Mouse (Mus musculus) macrophage (primary cell): ENCODE measurements around the gene Lrp10. TPM values are rescaled to one million over a fixed set of nuclear protein-coding genes. Genes with fewer than 3 reads are reported as not detected.

Source experiments
- H3K27ac ChIP-seq: fragments of 350-480 bp; formaldehyde crosslinking; 2 replicates; pipeline ENCODE4 v1.9.0; 2021
- H3K36me3 ChIP-seq: fragments of 350-480 bp; formaldehyde crosslinking; 2 replicates; pipeline ENCODE4 v1.9.0; 2021; ENCODE audit errors: inconsistent target
- H3K4me3 ChIP-seq: fragments of 350-480 bp; formaldehyde crosslinking; 2 replicates; pipeline ENCODE4 v1.9.0; 2021; ENCODE audit errors: inconsistent target
- H3K79me2 ChIP-seq: fragments of 350-480 bp; formaldehyde crosslinking; 2 replicates; pipeline ENCODE4 v1.9.0; 2021; ENCODE audit errors: inconsistent target
- WGBS: methylation state at CpG from one replicate; pipeline ENCODE4 v1.1.7; 2026; ENCODE audit warnings: inconsistent platforms; ENCODE audit not compliant: missing documents; 5-methylcytosine and 5-hydroxymethylcytosine counted together
- polyA plus RNA-seq: library from polyadenylated mRNA; stranded (reverse); fragments of 250-400 nt; gene quantifications from 3 replicates; pipeline ENCODE4 v1.2.4, GENCODE M21; 2018; ENCODE audit warnings: inconsistent platforms

Lrp10 gene
- polyA plus RNA-seq, 1 experiment from 2014 or later = 48.6 TPM

- H3K4me3 ChIP-seq = no peak overlapping the region
- H3K79me2 ChIP-seq = no peaks in the 10 kb centered on the region; the same call in 1 of the 2 replicates
- no peak overlapping the region for H3K27ac ChIP-seq
- H3K36me3 ChIP-seq = peaks cover 6% of the 10 kb centered on the region; the same call in 1 of the 2 replicates
- 89% methylated on average over 7 of the region's 7 CpGs for WGBS
Measured at GRCm38 (mm10) chr14:54429332-54430093, 34.4 kb upstream of the Lrp10 start.

- 83% methylated on average over 18 of the region's 18 CpGs for WGBS
- Histone ChIP-seq H3K4me3 (no peak overlapping the region), H3K79me2 (no peaks in the 10 kb centered on the region; the same call in 1 of the 2 replicates), H3K36me3 (peaks cover 6% of the 10 kb centered on the region; the same call in 1 of the 2 replicates), H3K27ac (no peak overlapping the region)
Measured at GRCm38 (mm10) chr14:54430406-54431145, 33.4 kb upstream of the Lrp10 start.

- Histone ChIP-seq H3K4me3 (no peak within 1 kb of the TSS), H3K36me3 (peaks cover 6% of the 10 kb centered on the region; the same call in 1 of the 2 replicates), H3K27ac (no peak within 1 kb of the TSS), H3K79me2 (no peaks in the 10 kb centered on the region; the same call in 1 of the 2 replicates)
- WGBS = 12% methylated on average over 49 of the region's 49 CpGs
Measured at GRCm38 (mm10) chr14:54431334-54432077, 32.4 kb upstream of the Lrp10 start, which contains the start of gene Mmp14. Gene Mmp14 (plus strand): TSS chr14:54431612.

- Histone ChIP-seq H3K4me3 (no peak overlapping the region), H3K36me3 (peaks cover 6% of the 10 kb centered on the region; the same call in 1 of the 2 replicates), H3K27ac (no peak overlapping the region), H3K79me2 (no peaks in the 10 kb centered on the region; the same call in 1 of the 2 replicates)
- WGBS = 34% methylated on average over 49 of the region's 54 CpGs
Measured at GRCm38 (mm10) chr14:54432078-54432836, 31.7 kb upstream of the Lrp10 start.

- 46% methylated on average over 14 of the region's 17 CpGs for WGBS
- no peak overlapping the region for H3K4me3 ChIP-seq
- no peak overlapping the region for H3K27ac ChIP-seq
- H3K79me2 ChIP-seq = no peaks in the 10 kb centered on the region; the same call in 1 of the 2 replicates
- peaks cover 6% of the 10 kb centered on the region; the same call in 1 of the 2 replicates for H3K36me3 ChIP-seq
Measured at GRCm38 (mm10) chr14:54432837-54433830, 30.8 kb upstream of the Lrp10 start.

- WGBS = 65% methylated on average over 12 of the region's 12 CpGs
- Histone ChIP-seq H3K79me2 (no peaks in the 10 kb centered on the region; the same call in 1 of the 2 replicates), H3K36me3 (peaks cover 6% of the 10 kb centered on the region; the same call in 1 of the 2 replicates), H3K4me3 (no peak overlapping the region), H3K27ac (no peak overlapping the region)
Measured at GRCm38 (mm10) chr14:54433941-54434531, 29.9 kb upstream of the Lrp10 start.

GRCm38 (mm10) chr14:54435194-54435918 is 28.6 kb upstream of the Lrp10 start:
- Histone ChIP-seq H3K27ac (no peak overlapping the region), H3K4me3 (no peak overlapping the region), H3K36me3 (no peaks in the 10 kb centered on the region), H3K79me2 (no peaks in the 10 kb centered on the region; the same call in 1 of the 2 replicates)
- WGBS = 89% methylated on average over 11 of the region's 11 CpGs

GRCm38 (mm10) chr14:54439155-54439554 is 24.8 kb upstream of the Lrp10 start:
- H3K27ac ChIP-seq = no peak overlapping the region
- H3K36me3 ChIP-seq = no peaks in the 10 kb centered on the region
- no peak overlapping the region for H3K4me3 ChIP-seq
- no peaks in the 10 kb centered on the region for H3K79me2 ChIP-seq
- 92% methylated on average over 12 of the region's 12 CpGs for WGBS

- Histone ChIP-seq H3K79me2 (no peaks in the 10 kb centered on the region), H3K27ac (no peak overlapping the region), H3K36me3 (no peaks in the 10 kb centered on the region), H3K4me3 (no peak overlapping the region)
- WGBS = 96% methylated on average over 7 of the region's 7 CpGs
Measured at GRCm38 (mm10) chr14:54439610-54440009, 24.3 kb upstream of the Lrp10 start.

GRCm38 (mm10) chr14:54440538-54440937 is 23.4 kb upstream of the Lrp10 start:
- WGBS = 94% methylated on average over 14 of the region's 14 CpGs
- no peaks in the 10 kb centered on the region for H3K79me2 ChIP-seq
- H3K4me3 ChIP-seq = no peak overlapping the region
- no peak overlapping the region for H3K27ac ChIP-seq
- H3K36me3 ChIP-seq = no peaks in the 10 kb centered on the region

- no peak overlapping the region for H3K4me3 ChIP-seq
- H3K79me2 ChIP-seq = no peaks in the 10 kb centered on the region
- WGBS = 96% methylated on average over 4 of the region's 4 CpGs
- H3K27ac ChIP-seq = no peak overlapping the region
- H3K36me3 ChIP-seq = no peaks in the 10 kb centered on the region
Measured at GRCm38 (mm10) chr14:54441365-54441764, 22.6 kb upstream of the Lrp10 start.

- 9% methylated on average over 3 of the region's 3 CpGs for WGBS
- Histone ChIP-seq H3K4me3 (no peak overlapping the region), H3K79me2 (no peaks in the 10 kb centered on the region), H3K36me3 (no peaks in the 10 kb centered on the region), H3K27ac (no peak overlapping the region)
Measured at GRCm38 (mm10) chr14:54442548-54442947, 21.4 kb upstream of the Lrp10 start.
